Mouse (Mus musculus): Measurements from ENCODE around the gene Ubxn6. TPM values are rescaled to one million over a fixed set of nuclear protein-coding genes. Genes with fewer than 3 reads are reported as not detected.

The Ubxn6 gene
- polyA plus RNA-seq, 1 experiment from 2014 or later: 38.5 TPM

DNA sequence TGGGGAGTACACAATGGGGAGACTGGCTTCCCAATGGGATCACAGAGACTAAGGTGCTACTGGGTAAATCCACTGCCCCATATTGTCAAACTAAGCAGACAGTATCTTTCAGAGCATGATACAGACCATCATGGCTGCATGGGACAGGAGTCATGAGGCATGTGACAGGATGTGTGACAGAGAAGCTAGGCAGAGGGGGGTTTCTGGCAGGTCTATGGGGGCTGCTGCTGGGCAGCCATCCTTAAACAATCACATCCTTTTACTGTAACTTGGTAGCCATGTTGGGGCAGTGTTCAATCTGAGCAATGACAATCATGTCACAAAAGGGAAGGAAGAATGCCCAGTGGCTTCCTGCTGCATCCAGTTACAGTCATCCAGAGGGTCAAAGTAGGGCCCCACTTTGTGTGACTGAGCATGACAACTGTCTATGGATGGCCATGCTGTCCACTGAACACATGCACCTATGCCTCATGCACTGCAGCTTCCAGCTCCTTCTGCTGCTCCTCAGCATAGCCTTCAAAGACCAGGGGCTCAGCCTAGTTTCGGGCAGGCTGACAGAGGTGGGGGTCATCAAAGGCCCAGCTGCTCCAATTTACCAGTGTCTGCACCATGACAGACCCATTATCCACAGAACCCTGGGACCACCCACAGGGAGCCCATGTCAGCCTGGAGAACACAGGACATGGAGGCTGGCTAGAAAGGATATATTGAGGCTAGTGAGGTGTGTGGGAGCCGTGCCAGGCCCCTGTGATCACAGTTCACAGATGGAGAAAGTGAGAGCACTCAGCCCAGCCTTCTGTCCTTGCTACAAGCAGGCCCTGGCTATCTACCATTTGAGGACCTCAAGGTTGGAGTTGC lies 52.5 kb downstream of the Ubxn6 start:
- no peak overlapping the region for H3K27ac ChIP-seq (replicated peaks; ENCODE audit: low read depth, low read length)
- ATAC-seq (ENCODE audit: insufficient number of reproducible peaks, low FRiP score, low TSS enrichment, low read depth) (no peak), DNase-seq (ENCODE audit: low spot score) (no peak)
- no peak overlapping the region for H3K4me3 ChIP-seq (ENCODE audit: low read depth, low read length)
- no peak overlapping the region for H3K9ac ChIP-seq (ENCODE audit: low read length)
- H3K4me1 ChIP-seq (ENCODE audit: control insufficient read depth, insufficient read depth, low read length): no peaks in the 10 kb centered on the region
- H3K36me3 ChIP-seq (ENCODE audit: control insufficient read depth, insufficient read depth, low read length): peaks cover 20% of the 10 kb centered on the region; the same call in 1 of the 2 replicates
- no peaks in the 10 kb centered on the region for H3K9me3 ChIP-seq (ENCODE audit: control insufficient read depth, low read length)
- 39% methylated on average over 2 of the region's 2 CpGs for WGBS
- no peaks in the 10 kb centered on the region for H3K27me3 ChIP-seq (ENCODE audit: control insufficient read depth, insufficient read depth, low read length)
- no peak overlapping the region for H3K4me2 ChIP-seq (ENCODE audit: low read depth, severe bottlenecking)

DNA sequence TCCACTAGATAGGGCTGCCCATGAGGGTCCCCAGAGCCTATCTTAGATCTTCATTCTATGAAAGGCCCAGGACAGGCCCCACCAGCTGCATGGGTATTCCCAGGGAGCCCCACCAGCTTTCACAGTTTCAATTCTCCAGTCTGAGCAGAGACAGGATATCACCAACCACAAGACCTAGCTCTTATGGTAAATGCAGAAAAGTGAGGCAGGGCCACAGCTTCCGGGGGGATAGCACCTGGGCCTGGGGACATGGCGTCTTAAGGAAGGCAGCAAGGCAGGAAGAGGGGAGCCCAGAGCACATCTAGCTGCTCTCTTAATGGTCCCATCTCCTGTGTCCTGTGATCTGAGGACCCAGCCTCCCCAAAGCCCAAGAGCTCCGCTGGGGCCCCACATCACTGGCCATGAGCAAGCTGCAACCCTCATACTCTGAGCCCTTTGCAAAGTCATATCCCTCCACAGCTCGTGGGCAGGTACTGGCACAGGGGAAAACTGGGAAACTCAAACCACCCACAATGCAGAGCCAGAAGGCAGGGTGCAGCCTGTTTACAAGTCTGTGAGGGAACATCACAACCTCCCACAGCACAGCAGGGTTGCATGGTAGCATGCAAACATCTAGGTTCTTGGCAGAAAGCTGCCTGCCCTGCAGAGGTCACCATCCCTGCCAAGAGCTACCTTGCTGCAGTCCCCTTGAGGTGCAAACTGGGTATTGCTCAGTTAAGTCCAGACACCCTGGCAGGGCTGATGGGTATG lies 53.5 kb downstream of the Ubxn6 start:
- Histone ChIP-seq H3K4me3 (ENCODE audit: low read depth, low read length) (no peak overlapping the region), H3K4me1 (ENCODE audit: control insufficient read depth, insufficient read depth, low read length) (no peaks in the 10 kb centered on the region), H3K9me3 (ENCODE audit: control insufficient read depth, low read length) (no peaks in the 10 kb centered on the region), H3K27me3 (ENCODE audit: control insufficient read depth, insufficient read depth, low read length) (no peaks in the 10 kb centered on the region), H3K9ac (ENCODE audit: low read length) (no peak overlapping the region), H3K36me3 (ENCODE audit: control insufficient read depth, insufficient read depth, low read length) (peaks cover 28% of the 10 kb centered on the region; the same call in 1 of the 2 replicates), H3K4me2 (ENCODE audit: low read depth, severe bottlenecking) (no peak overlapping the region), H3K27ac (replicated peaks; ENCODE audit: low read depth, low read length) (no peak overlapping the region)
- DNase-seq (ENCODE audit: low spot score) (no peak), ATAC-seq (ENCODE audit: insufficient number of reproducible peaks, low FRiP score, low TSS enrichment, low read depth) (no peak)
- 84% methylated on average over 4 of the region's 4 CpGs for WGBS

DNA sequence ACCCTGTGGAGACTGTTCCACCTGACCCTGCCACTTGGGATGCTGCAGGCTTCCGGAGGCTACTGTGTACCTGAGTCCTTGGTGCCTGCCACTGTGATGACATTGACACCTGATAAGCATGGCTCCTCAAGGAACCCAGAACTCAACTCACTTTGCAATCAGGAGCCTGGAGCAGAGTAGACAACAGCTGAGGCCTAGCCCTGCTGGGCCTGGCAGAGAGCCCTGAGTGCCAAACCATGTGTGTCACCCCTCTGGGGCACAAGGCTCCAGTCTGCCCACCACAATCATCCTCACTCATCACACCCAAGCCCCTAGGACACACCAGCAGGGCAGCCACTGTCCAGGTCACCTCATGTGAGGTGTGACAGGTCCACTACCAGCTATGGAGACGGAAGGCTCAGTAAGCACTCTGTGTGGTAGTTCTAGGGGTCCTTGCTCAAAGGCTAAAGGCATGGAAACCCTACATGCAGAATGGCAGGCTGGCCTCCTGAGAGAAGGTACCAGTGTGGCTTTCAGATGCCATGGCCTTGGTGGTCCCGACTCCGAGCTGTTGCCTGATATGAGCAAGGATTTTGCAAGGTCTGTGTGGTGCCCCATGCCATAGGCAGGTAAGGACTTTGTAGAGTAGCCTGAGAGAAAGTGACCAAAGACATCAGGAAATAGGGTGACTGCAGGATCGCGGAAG lies 54.3 kb downstream of the Ubxn6 start:
- Histone ChIP-seq H3K27me3 (ENCODE audit: control insufficient read depth, insufficient read depth, low read length) (no peaks in the 10 kb centered on the region), H3K4me2 (ENCODE audit: low read depth, severe bottlenecking) (no peak overlapping the region), H3K9me3 (ENCODE audit: control insufficient read depth, low read length) (no peaks in the 10 kb centered on the region), H3K27ac (replicated peaks; ENCODE audit: low read depth, low read length) (no peak overlapping the region), H3K4me1 (ENCODE audit: control insufficient read depth, insufficient read depth, low read length) (no peaks in the 10 kb centered on the region), H3K36me3 (ENCODE audit: control insufficient read depth, insufficient read depth, low read length) (peaks cover 35% of the 10 kb centered on the region; the same call in 1 of the 2 replicates), H3K9ac (ENCODE audit: low read length) (no peak overlapping the region), H3K4me3 (ENCODE audit: low read depth, low read length) (no peak overlapping the region)
- no peak for ATAC-seq (ENCODE audit: insufficient number of reproducible peaks, low FRiP score, low TSS enrichment, low read depth)
- DNase-seq (ENCODE audit: low spot score): no peak
- whole genome bisulfite sequencing: 92% methylated on average over 6 of the region's 6 CpGs

DNA sequence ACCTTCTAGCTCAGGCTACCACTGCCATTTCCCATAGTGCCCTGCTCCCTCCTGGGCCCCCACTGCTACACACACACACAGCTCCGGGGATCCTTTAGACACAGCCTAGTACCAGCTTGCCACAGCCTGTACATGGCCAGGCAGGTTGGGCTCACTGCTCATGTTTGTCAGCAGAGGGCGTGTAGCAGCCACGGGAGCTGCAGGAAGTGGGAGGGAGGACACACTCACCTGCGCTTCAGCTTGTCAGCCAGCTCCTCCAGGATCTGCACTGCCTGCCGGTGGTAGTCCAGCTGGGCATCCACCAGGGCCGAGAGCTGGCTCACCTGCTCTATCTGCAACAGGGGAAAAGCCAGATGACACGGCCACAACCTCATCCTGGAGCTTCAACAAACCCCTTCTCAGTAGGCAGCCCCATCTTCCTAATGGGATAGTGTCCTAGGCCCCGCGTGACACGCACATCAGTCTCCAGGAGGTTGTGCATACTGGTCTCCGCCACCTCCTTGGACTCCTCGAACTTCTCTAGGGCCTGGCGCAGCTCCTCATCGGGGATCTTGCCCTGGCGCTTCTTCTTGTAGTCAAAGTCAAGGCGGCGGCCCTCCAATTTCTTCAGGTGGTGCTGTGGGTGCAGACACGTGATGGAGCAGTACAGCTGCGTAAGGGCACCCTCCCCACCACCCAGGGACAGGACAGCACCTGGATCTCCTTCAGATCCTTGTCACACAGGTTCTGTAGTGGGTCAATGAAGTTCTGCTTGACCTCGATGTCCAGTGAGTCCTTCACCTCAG lies 56.3 kb downstream of the Ubxn6 start:
- 0 out of 2 replicates have a peak, but pooled peaks have one; percentile 6 for ATAC-seq (ENCODE audit: insufficient number of reproducible peaks, low FRiP score, low TSS enrichment, low read depth)

DNA sequence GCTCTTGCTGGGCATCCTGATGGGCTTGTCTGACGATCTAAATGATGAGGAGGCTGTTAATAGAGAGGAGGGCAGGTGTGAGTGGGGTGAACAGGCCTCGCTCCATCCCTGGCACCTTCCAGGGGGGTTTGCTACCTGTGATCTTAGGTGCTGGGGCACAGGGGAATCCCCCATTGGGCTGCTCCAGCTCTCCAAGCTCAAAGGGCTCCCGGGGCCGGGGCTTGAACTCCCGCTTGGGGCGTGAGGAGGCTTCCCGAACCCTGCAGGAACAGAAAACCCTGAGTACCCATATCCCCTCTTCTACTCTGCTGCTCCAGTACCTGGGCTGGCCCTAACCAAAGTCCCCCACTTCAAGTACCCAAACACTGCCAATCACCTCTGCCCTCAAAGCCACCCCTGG lies 57.0 kb downstream of the Ubxn6 start:
- DNase-seq (ENCODE audit: low spot score) (no peak), ATAC-seq (ENCODE audit: insufficient number of reproducible peaks, low FRiP score, low TSS enrichment, low read depth) (no peak)
- Histone ChIP-seq H3K9me3 (ENCODE audit: control insufficient read depth, low read length) (no peaks in the 10 kb centered on the region), H3K27ac (replicated peaks; ENCODE audit: low read depth, low read length) (no peak overlapping the region), H3K4me1 (ENCODE audit: control insufficient read depth, insufficient read depth, low read length) (no peaks in the 10 kb centered on the region), H3K4me3 (ENCODE audit: low read depth, low read length) (no peak overlapping the region), H3K9ac (ENCODE audit: low read length) (no peak overlapping the region), H3K4me2 (ENCODE audit: low read depth, severe bottlenecking) (no peak overlapping the region), H3K27me3 (ENCODE audit: control insufficient read depth, insufficient read depth, low read length) (no peaks in the 10 kb centered on the region), H3K36me3 (ENCODE audit: control insufficient read depth, insufficient read depth, low read length) (peaks cover 44% of the 10 kb centered on the region)
- 86% methylated on average over 7 of the region's 7 CpGs for WGBS

More for the DNA sequence above, 56.3 kb downstream of the Ubxn6 start:
- Histone ChIP-seq H3K9ac (ENCODE audit: low read length) (no peak overlapping the region), H3K9me3 (ENCODE audit: control insufficient read depth, low read length) (no peaks in the 10 kb centered on the region), H3K4me2 (ENCODE audit: low read depth, severe bottlenecking) (no peak overlapping the region), H3K27me3 (ENCODE audit: control insufficient read depth, insufficient read depth, low read length) (no peaks in the 10 kb centered on the region), H3K4me3 (ENCODE audit: low read depth, low read length) (no peak overlapping the region), H3K4me1 (ENCODE audit: control insufficient read depth, insufficient read depth, low read length) (no peaks in the 10 kb centered on the region), H3K36me3 (ENCODE audit: control insufficient read depth, insufficient read depth, low read length) (peaks cover 42% of the 10 kb centered on the region), H3K27ac (replicated peaks; ENCODE audit: low read depth, low read length) (no peak overlapping the region)
- 77% methylated on average over 20 of the region's 20 CpGs for whole genome bisulfite sequencing
- DNase-seq (ENCODE audit: low spot score): no peak

Other genes starting within 250 kb of the Ubxn6 start
- gene Zfp119a, start 196.1 kb downstream of the Ubxn6 start, polyA plus RNA-seq (2014; fragmentation: Nextera tagmentation; extraction: Ambion mirVana): 10.3 TPM in 2 replicates
- 16.6 and 17.8 TPM in 2 replicates for gene Zfp959, start 182.9 kb downstream of the Ubxn6 start, polyA plus RNA-seq (2014; fragmentation: Nextera tagmentation; extraction: Ambion mirVana)
- gene Zfp119b, start 125.5 kb downstream of the Ubxn6 start, polyA plus RNA-seq (2014; fragmentation: Nextera tagmentation; extraction: Ambion mirVana): 6.6 and 7.1 TPM in 2 replicates
- 0.79 and 1.1 TPM in 2 replicates for gene Ebi3, start 122.4 kb downstream of the Ubxn6 start, polyA plus RNA-seq (2014; fragmentation: Nextera tagmentation; extraction: Ambion mirVana)
- 20.7 and 22.3 TPM in 2 replicates for gene Yju2, start 115.9 kb downstream of the Ubxn6 start, polyA plus RNA-seq (2014; fragmentation: Nextera tagmentation; extraction: Ambion mirVana)
- gene Shd, start 104.6 kb downstream of the Ubxn6 start, polyA plus RNA-seq (2014; fragmentation: Nextera tagmentation; extraction: Ambion mirVana): 42.2 and 44.8 TPM in 2 replicates
- gene Fsd1, start 88.5 kb downstream of the Ubxn6 start, polyA plus RNA-seq (2014; fragmentation: Nextera tagmentation; extraction: Ambion mirVana): 34.9 and 39.8 TPM in 2 replicates
- gene Stap2, start 69.4 kb downstream of the Ubxn6 start, polyA plus RNA-seq (2014; fragmentation: Nextera tagmentation; extraction: Ambion mirVana): 6.5 and 8.7 TPM in 2 replicates
- 137 and 142 TPM in 2 replicates for gene Mpnd, start 69.3 kb downstream of the Ubxn6 start, polyA plus RNA-seq (2014; fragmentation: Nextera tagmentation; extraction: Ambion mirVana)
- 151 and 154 TPM in 2 replicates for gene Sh3gl1, start 38.4 kb downstream of the Ubxn6 start, polyA plus RNA-seq (2014; fragmentation: Nextera tagmentation; extraction: Ambion mirVana)
- gene Chaf1a, start 34.6 kb downstream of the Ubxn6 start, polyA plus RNA-seq (2014; fragmentation: Nextera tagmentation; extraction: Ambion mirVana): 32.7 and 37.4 TPM in 2 replicates
- gene Hdgfl2, start 4.6 kb upstream of the Ubxn6 start, polyA plus RNA-seq (2014; fragmentation: Nextera tagmentation; extraction: Ambion mirVana): 144 and 151 TPM in 2 replicates
- gene Plin4, start 34.8 kb upstream of the Ubxn6 start, polyA plus RNA-seq (2014; fragmentation: Nextera tagmentation; extraction: Ambion mirVana): 0.09 TPM in 1 of 2 replicates, not detected in the other
- 0.16 and 0.43 TPM in 2 replicates for gene Plin5, start 42.6 kb upstream of the Ubxn6 start, polyA plus RNA-seq (2014; fragmentation: Nextera tagmentation; extraction: Ambion mirVana)
- gene Lrg1, start 47.0 kb upstream of the Ubxn6 start, polyA plus RNA-seq (2014; fragmentation: Nextera tagmentation; extraction: Ambion mirVana): 0.28 TPM in 1 of 2 replicates, not detected in the other
- 0.60 and 0.88 TPM in 2 replicates for gene Sema6b, start 65.3 kb upstream of the Ubxn6 start, polyA plus RNA-seq (2014; fragmentation: Nextera tagmentation; extraction: Ambion mirVana)
- gene Tnfaip8l1, start 87.4 kb upstream of the Ubxn6 start, polyA plus RNA-seq (2014; fragmentation: Nextera tagmentation; extraction: Ambion mirVana): 8.2 and 9.2 TPM in 2 replicates
- gene Mydgf, start 108.9 kb upstream of the Ubxn6 start, polyA plus RNA-seq (2014; fragmentation: Nextera tagmentation; extraction: Ambion mirVana): 65.6 and 65.9 TPM in 2 replicates
- gene Dpp9, start 143.9 kb upstream of the Ubxn6 start, polyA plus RNA-seq (2014; fragmentation: Nextera tagmentation; extraction: Ambion mirVana): 34.3 and 37.0 TPM in 2 replicates
- 12.5 and 12.8 TPM in 2 replicates for gene Fem1a, start 181.8 kb upstream of the Ubxn6 start, polyA plus RNA-seq (2014; fragmentation: Nextera tagmentation; extraction: Ambion mirVana)
- gene Ticam1, start 201.8 kb upstream of the Ubxn6 start, polyA plus RNA-seq (2014; fragmentation: Nextera tagmentation; extraction: Ambion mirVana): 3.2 and 3.8 TPM in 2 replicates
- gene Plin3, start 217.8 kb upstream of the Ubxn6 start, polyA plus RNA-seq (2014; fragmentation: Nextera tagmentation; extraction: Ambion mirVana): 58.7 and 66.0 TPM in 2 replicates
- not detected in 2 replicates for gene Arrdc5, start 225.3 kb upstream of the Ubxn6 start, polyA plus RNA-seq (2014; fragmentation: Nextera tagmentation; extraction: Ambion mirVana)
- gene Uhrf1, start 228.3 kb upstream of the Ubxn6 start, polyA plus RNA-seq (2014; fragmentation: Nextera tagmentation; extraction: Ambion mirVana): 153 and 167 TPM in 2 replicates